Mouse (Mus musculus): ENCODE measurements around the gene Akr1c18. TPM values are rescaled to one million over a fixed set of nuclear protein-coding genes. Genes with fewer than 3 reads are reported as not detected.

Akr1c18 gene
- not detected for polyA plus RNA-seq (2012; fragmentation: generic; extraction: Trizol)

DNA sequence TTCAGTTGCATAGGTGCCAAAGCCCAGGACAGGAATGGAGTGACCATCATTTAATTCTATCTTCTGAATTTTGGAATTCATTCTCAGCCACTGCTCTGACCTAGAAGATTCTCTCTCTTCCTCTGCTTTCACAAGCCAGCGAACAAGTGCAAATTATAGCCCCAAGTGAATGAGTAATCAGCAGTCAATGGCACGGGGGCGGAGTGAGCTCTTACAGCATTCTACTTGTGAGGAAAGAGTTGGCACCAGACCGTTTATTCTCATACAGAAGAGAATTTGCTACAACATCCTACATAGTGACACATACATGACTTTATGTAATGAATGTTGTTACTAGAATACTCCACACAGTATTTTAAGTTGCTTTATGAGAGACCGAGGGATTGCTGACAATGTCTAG lies at the start of gene Akr1c18:
TSS of gene Akr1c18 (minus strand) at position 137 of the 400 bp plus-strand sequence.

DNA sequence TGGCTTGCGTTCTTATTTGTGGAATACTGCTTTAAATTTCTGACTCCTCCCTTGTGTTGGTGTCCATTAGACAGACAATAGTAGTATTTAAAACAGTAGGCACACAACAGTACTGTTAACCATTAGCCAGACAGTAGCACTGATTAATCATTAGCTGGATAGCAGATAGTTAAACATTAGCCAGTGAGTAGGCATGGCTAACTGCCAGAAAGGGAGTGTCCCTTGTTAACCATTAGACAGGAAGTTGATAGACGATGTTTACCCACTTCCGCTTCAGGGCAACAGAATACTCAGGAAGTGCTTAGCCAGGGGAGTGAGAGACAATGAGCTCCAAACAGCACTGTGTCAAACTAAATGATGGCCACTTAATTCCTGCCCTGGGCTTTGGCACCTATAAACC lies 40.5 kb upstream of the Akr1c18 start, which contains the start of gene Akr1c13:
TSS of gene Akr1c13 (plus strand) at position 247 of the 400 bp plus-strand sequence.

Other genes starting within 250 kb of the Akr1c18 start
- 10 to 100 TPM in 1 of 2 experiments, 1 to 10 TPM in 1; 5.3 to 20.5 TPM for gene Net1, start 232.4 kb downstream of the Akr1c18 start, polyA plus RNA-seq (2012; fragmentation: generic; extraction: Trizol)
- not detected for gene Tubal3, start 232.4 kb downstream of the Akr1c18 start, polyA plus RNA-seq (2012; fragmentation: generic; extraction: Trizol)
- gene Ucn3, start 205.3 kb downstream of the Akr1c18 start, polyA plus RNA-seq (2012; fragmentation: generic; extraction: Trizol) = not detected
- 1 to 10 TPM in 1 of 2 experiments, under 1 TPM in 1; 0.11 to 3.2 TPM for gene Akr1c14, start 101.6 kb downstream of the Akr1c18 start, polyA plus RNA-seq (2012; fragmentation: generic; extraction: Trizol)
- gene Akr1c13, start 40.5 kb upstream of the Akr1c18 start, polyA plus RNA-seq (2012; fragmentation: generic; extraction: Trizol) = 1 to 10 TPM in 1 of 2 experiments, under 1 TPM in 1; 0.61 to 7.7 TPM
- under 1 TPM in 1 of 2 experiments, not detected in 1; 0.05 TPM for gene Akr1c19, start 78.0 kb upstream of the Akr1c18 start, polyA plus RNA-seq (2012; fragmentation: generic; extraction: Trizol)
- 1 to 10 TPM in 1 of 2 experiments, under 1 TPM in 1; 0.12 to 2.0 TPM for gene Akr1c12, start 128.8 kb upstream of the Akr1c18 start, polyA plus RNA-seq (2012; fragmentation: generic; extraction: Trizol)